ENCODE assay signal across 21 mouse cellular contexts in the genomic region with DNA sequence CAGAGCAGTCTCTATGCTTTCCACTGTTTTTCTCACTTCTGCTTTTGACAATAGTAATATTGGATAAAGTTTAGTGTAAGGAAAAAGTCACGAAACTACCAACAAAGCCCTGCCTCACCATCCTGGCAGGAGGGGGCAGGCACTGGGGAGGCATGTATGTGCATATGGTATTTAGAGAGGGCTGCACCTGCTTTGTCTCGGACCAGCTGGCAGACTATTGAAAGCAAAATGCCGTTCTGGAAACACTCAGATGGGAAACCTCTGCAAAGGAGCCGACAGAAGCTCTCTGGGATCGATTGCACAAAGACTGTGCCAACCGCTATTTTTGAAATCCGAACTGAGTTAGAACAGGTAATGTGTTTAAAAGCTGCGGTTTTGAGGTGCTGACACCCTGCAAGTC. TPM values are rescaled to one million over a fixed set of nuclear protein-coding genes. Genes with fewer than 3 reads are reported as not detected.
A peak's percentile ranks its signal among the peaks of the same experiment; 100 is the strongest.
DNase-seq lines count a peak whose midpoint lies in the region; ATAC-seq and TF ChIP-seq lines count a peak whose summit lies in the region.
"Had no signal": no experiment of that assay in that cellular context is flagged by ENCODE, and none has a peak within 500 bp of the region (broad histone marks: within the 10 kb centered on the region; RNA-seq: fewer than 3 reads in every experiment).

No protein-coding gene starts in this region.

- no peaks in the 10 kb centered on the region for H3K9me3 ChIP-seq in forebrain, embryonic 15.5 days
- H3K9me3 ChIP-seq in forebrain, embryonic 12.5 days = 0 out of 2 replicates have a peak, but pooled peaks cover 5% of the 10 kb centered on the region
- H3K9me3 ChIP-seq: embryonic facial prominence, embryonic 12.5 days; lung, embryonic 15.5 days; neural tube, embryonic 15.5 days; stomach, embryonic 15.5 days had no signal

- peak; percentile 74 for ATAC-seq in forebrain, embryonic 15.5 days (replicated peaks)
- no peak for ATAC-seq in forebrain, embryonic 12.5 days (ENCODE audit: low FRiP score)
- ATAC-seq: midbrain, embryonic 16.5 days had no signal

- no peak for TF ChIP-seq POLR2A in lung, adult 2 months (IDR thresholded peaks at IDR 0.05; ENCODE audit: borderline replicate concordance, extremely low read depth, low read depth, low read length)

- DNase-seq in brain, adult 2 months (ENCODE audit: low read depth, low spot score) = peak; percentile 54
- DNase-seq in layer of hippocampus, adult 18-20 months (ENCODE audit: low spot score in 2 of 2) = peak; percentile 72 to 87
- peak; percentile 38 to 54 for DNase-seq in layer of hippocampus, postnatal 25 days (ENCODE audit: extremely low spot score in 1 of 2, low spot score in 1 of 2)
- DNase-seq in adrenal gland, adult 2 months = no peak
- DNase-seq in lung, adult 2 months = no peak
- DNase-seq: cerebellum, adult 9-11 months; heart, postnatal 14 days; kidney, adult 9 months; kidney, postnatal 36 days; lung, postnatal 4 days had no signal

- WGBS in forebrain, embryonic 15.5 days = 59% methylated on average over 8 of the region's 8 CpGs
- WGBS in forebrain, embryonic 12.5 days = 83% methylated on average over 8 of the region's 8 CpGs
- WGBS in lung, adult 2 months = 75% methylated on average over 8 of the region's 8 CpGs

- 0 out of 2 replicates have a peak overlapping the region, but pooled peaks have one; percentile 21 for H3K27ac ChIP-seq in forebrain, embryonic 15.5 days (replicated peaks)
- H3K27ac ChIP-seq in forebrain, embryonic 12.5 days = no peak overlapping the region
- H3K27ac ChIP-seq: embryonic facial prominence, embryonic 12.5 days; hindbrain, embryonic 14.5 days; lung, embryonic 15.5 days; neural tube, embryonic 15.5 days; stomach, embryonic 15.5 days had no signal

- no peak overlapping the region for H3K4me2 ChIP-seq in forebrain, embryonic 15.5 days (replicated peaks)
- no peak overlapping the region for H3K4me2 ChIP-seq in forebrain, embryonic 12.5 days
- H3K4me2 ChIP-seq: embryonic facial prominence, embryonic 12.5 days; heart, embryonic 11.5 days; hindbrain, embryonic 14.5 days; liver, embryonic 11.5 days; lung, embryonic 15.5 days; neural tube, embryonic 15.5 days; stomach, embryonic 15.5 days had no signal

- H3K4me3 ChIP-seq in forebrain, embryonic 15.5 days = no peak overlapping the region
- H3K4me3 ChIP-seq in forebrain, embryonic 12.5 days (replicated peaks) = no peak overlapping the region
- no peak overlapping the region for H3K4me3 ChIP-seq in lung, adult 2 months (replicated peaks; ENCODE audit: extremely low read depth, low read depth, low read length)
- H3K4me3 ChIP-seq: embryonic facial prominence, embryonic 12.5 days; lung, embryonic 15.5 days; neural tube, embryonic 15.5 days; stomach, embryonic 15.5 days had no signal

- no peak for TF ChIP-seq CTCF in lung, adult 2 months (IDR thresholded peaks at IDR 0.05; ENCODE audit: insufficient read depth, low read length)

- H3K27me3 ChIP-seq in forebrain, embryonic 15.5 days = no peaks in the 10 kb centered on the region
- H3K27me3 ChIP-seq in forebrain, embryonic 12.5 days = no peaks in the 10 kb centered on the region
- H3K27me3 ChIP-seq: embryonic facial prominence, embryonic 12.5 days; lung, embryonic 15.5 days; neural tube, embryonic 15.5 days; stomach, embryonic 15.5 days had no signal

- no peaks in the 10 kb centered on the region for H3K36me3 ChIP-seq in forebrain, embryonic 15.5 days
- no peaks in the 10 kb centered on the region for H3K36me3 ChIP-seq in forebrain, embryonic 12.5 days (replicated peaks)
- H3K36me3 ChIP-seq: embryonic facial prominence, embryonic 12.5 days; lung, embryonic 15.5 days; neural tube, embryonic 15.5 days; stomach, embryonic 15.5 days had no signal

- no peak overlapping the region for H3K9ac ChIP-seq in forebrain, embryonic 15.5 days (replicated peaks)
- H3K9ac ChIP-seq in forebrain, embryonic 12.5 days = no peak overlapping the region
- H3K9ac ChIP-seq: embryonic facial prominence, embryonic 12.5 days; hindbrain, embryonic 14.5 days; lung, embryonic 15.5 days; neural tube, embryonic 15.5 days; stomach, embryonic 15.5 days had no signal

- peaks cover 21% of the 10 kb centered on the region for H3K4me1 ChIP-seq in forebrain, embryonic 15.5 days
- H3K4me1 ChIP-seq in forebrain, embryonic 12.5 days = peaks cover 4% of the 10 kb centered on the region
- H3K4me1 ChIP-seq in lung, adult 2 months (ENCODE audit: control insufficient read depth, insufficient read depth, low read length) = no peaks in the 10 kb centered on the region
- H3K4me1 ChIP-seq: embryonic facial prominence, embryonic 12.5 days; lung, embryonic 15.5 days; stomach, embryonic 15.5 days had no signal

RNA-seq across cellular contexts. Expression of a gene that starts 22.1 kb away (rescaled TPM):
- 55.7 and 58.0 TPM in 2 replicates for polyA plus RNA-seq in forebrain, embryonic 15.5 days (2015; fragmentation: Nextera tagmentation; extraction: Ambion mirVana)
- 26.5 and 26.7 TPM in 2 replicates for polyA plus RNA-seq in forebrain, embryonic 12.5 days (2016; fragmentation: Nextera tagmentation; extraction: Ambion mirVana)
- 10 to 100 TPM; 86.8 to 88.3 TPM for total RNA-seq in layer of hippocampus, adult 18-20 months (2021)
- total RNA-seq in layer of hippocampus, postnatal 25 days (2021) = 10 to 100 TPM; 70.5 to 83.3 TPM
- under 1 TPM in 1 of 2 experiments, not detected in 1; 0.37 TPM for total RNA-seq in adrenal gland, adult 2 months (2021)
- 0.04 and 0.06 TPM in 2 replicates for polyA plus RNA-seq in adrenal gland, adult 2 months (2012; rRNA removed)
- 0.08 TPM in 1 of 2 replicates, not detected in the other for polyA plus RNA-seq in lung, adult 2 months (2012; rRNA removed)
- polyA plus RNA-seq: spleen, adult 2 months had no signal

Comparison
In these comparisons a context has a peak if more than half of its experiments do, and no peak if none do; other contexts are left out.
1. DNase-seq: peak in brain, adult 2 months (single experiment), layer of hippocampus, adult 18-20 months (2 of 2) and layer of hippocampus, postnatal 25 days (2 of 2); none in adrenal gland, adult 2 months (single experiment) and lung, adult 2 months (single experiment).
2. RNA of a gene that starts 22.1 kb away (polyA plus RNA-seq): 55.7 to 58.0 TPM in forebrain, embryonic 15.5 days and 26.5 to 26.7 TPM in forebrain, embryonic 12.5 days; 0.04 to 0.06 TPM in adrenal gland, adult 2 months and 0.08 TPM in lung, adult 2 months; every median in the first group is over 10 times any median in the second.